Mouse (Mus musculus): ENCODE data around the gene Ackr4.
A peak's percentile ranks its signal among the peaks of the same experiment; 100 is the strongest.

Gene Ackr4

GRCm38 (mm10) chr9:104040362-104040761, 86.4 kb downstream of the Ackr4 start, which contains the start of gene Gm28305:
TSS of gene Gm28305 (plus strand) at chr9:104040662.
- no peak for DNase-seq (ENCODE audit: low spot score in 2 of 2)

GRCm38 (mm10) chr9:104039742-104040141, 87.0 kb downstream of the Ackr4 start:
- DNase-seq (ENCODE audit: low spot score in 2 of 2) = no peak

DNA sequence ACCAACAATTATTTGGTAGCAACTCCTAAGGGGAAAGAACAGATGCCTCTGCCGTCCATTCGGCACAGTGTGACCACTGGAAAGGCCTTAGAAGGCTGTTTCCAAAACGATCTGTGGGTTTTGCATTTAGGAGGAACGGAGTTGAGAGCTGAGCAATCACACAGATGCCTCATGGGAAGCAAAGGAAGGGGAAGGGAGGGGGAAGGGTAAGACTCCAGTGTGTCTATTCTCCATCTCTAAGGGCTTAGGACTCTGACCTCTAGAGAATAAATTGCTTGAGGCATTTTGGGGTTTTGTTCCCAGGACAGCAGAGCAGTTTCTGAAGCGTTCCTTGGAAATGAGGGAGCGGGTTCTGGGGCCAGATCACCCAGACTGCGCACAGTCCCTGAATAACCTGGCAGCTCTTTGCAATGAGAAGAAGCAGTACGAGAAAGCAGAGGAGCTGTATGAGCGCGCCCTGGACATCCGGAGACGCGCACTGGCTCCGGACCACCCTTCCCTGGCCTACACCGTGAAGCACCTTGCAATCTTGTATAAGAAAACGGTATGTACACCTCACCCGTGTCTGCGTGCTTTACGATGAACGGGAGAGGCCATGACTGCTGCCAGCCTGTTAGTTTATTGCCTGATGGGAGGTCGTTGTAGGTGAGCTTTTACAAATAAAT, 87.6 kb downstream of the Ackr4 start:
- DNase-seq (ENCODE audit: low spot score in 2 of 2) = no peak

- no peak for DNase-seq (ENCODE audit: low spot score in 2 of 2)
These were observed 88.5 kb downstream of the Ackr4 start for GRCm38 (mm10) chr9:104038266-104038665.

DNA sequence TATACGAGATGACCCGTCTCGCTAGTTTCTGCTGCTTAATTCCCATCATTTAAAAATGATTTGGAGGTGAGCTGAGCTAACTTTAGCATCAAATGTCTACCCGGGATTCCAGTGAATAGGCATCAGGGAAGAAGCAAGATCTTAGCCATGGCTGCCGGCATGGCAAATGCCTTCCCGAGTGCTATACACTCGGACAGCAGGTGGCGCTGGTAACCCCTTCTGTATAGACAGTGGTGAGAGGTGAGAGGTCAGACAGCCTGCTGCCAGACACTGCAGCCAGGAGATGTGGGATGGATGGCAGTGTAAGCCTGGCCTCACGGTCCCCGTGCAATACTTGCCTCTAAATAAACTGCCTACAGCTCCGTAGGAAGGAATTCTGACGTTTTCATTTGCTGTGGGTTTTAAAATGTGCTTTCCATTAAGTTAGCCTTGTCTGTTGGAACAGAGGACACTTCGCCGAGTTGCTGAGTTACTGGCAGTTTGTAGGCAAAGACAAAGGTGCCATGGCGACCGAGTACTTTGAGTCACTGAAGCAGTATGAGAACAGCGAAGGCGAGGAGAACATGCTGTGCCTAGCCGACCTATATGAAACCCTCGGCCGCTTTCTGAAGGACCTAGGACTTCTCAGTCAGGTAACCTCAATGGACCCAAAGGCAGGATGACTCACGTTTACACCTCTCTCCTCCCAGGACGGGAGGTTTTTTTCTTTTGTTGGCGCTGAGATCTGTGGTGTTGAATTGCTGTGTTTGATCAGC, 91.3 kb downstream of the Ackr4 start:
- DNase-seq (ENCODE audit: low spot score in 2 of 2) = peak; percentile 46 to 82

GRCm38 (mm10) chr9:104034718-104035117, 92.0 kb downstream of the Ackr4 start:
- no peak for DNase-seq (ENCODE audit: low spot score in 2 of 2)

DNA sequence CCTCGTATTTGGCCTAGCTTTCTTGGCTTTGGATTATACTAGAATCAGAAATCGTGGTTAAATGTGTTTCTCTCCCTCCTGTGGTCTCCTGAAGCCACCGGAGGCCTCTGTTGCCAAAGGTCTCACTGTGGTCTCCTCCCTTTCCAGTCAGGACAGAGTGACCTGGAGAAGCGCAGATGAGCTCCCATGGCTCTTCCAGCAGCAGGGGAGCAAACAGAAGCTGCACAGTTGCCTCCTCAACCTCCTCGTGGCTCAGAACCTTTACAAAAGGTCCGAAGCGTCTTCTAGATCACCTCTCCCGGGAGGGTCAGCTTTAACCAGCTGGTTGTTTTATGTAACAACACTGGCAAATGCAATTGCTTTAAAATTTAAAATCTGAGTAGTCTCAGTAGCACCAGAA, 92.5 kb downstream of the Ackr4 start:
- no peak for DNase-seq (ENCODE audit: low spot score in 2 of 2)

Data from urinary bladder, postnatal 4 days (tissue).